Mouse (Mus musculus) midbrain, embryonic 16.5 days (tissue): ENCODE results near the gene Cdadc1. TPM values are rescaled to one million over a fixed set of nuclear protein-coding genes. Genes with fewer than 3 reads are reported as not detected.
A peak's percentile ranks its signal among the peaks of the same experiment; 100 is the strongest.

Source experiments
- ATAC-seq: fragments of 200-750 bp; cut with Nextera tagmentation; 2 replicates; pipeline ENCODE4 v1.8.0; 2017; ENCODE audit warnings: moderate TSS enrichment
- H3K27ac ChIP-seq: fragments of 300-500 bp; sonication (generic); 2 replicates; pipeline ENCODE4 v1.5.1; 2014; ENCODE audit warnings: mild to moderate bottlenecking, low read length, mixed read lengths
- H3K27me3 ChIP-seq: fragments of 300-500 bp; sonication (generic); 2 replicates; pipeline ENCODE4 v1.6.1; 2014; ENCODE audit warnings: low read depth, low read length, mixed read lengths; ENCODE audit not compliant: control insufficient read depth, insufficient read depth
- H3K36me3 ChIP-seq: fragments of 300-500 bp; sonication (generic); 2 replicates; pipeline ENCODE4 v1.6.1; 2014; ENCODE audit warnings: mild to moderate bottlenecking, low read length, moderate library complexity, mixed read lengths; ENCODE audit not compliant: control insufficient read depth, insufficient read depth
- H3K4me1 ChIP-seq: fragments of 300-500 bp; sonication (generic); 2 replicates; pipeline ENCODE4 v1.6.1; 2014; ENCODE audit warnings: mild to moderate bottlenecking, low read length, mixed read lengths; ENCODE audit not compliant: control insufficient read depth, insufficient read depth
- H3K4me2 ChIP-seq: fragments of 300-500 bp; sonication (generic); 2 replicates; pipeline ENCODE4 v1.6.1; 2014; ENCODE audit warnings: mild to moderate bottlenecking, low read length, mixed read lengths
- H3K4me3 ChIP-seq: fragments of 300-500 bp; sonication (generic); 2 replicates; pipeline ENCODE4 v1.5.1; 2014; ENCODE audit warnings: low read depth, mild to moderate bottlenecking, low read length, moderate library complexity, mixed read lengths
- H3K9ac ChIP-seq: fragments of 300-500 bp; sonication (generic); 2 replicates; pipeline ENCODE4 v1.6.1; 2014; ENCODE audit warnings: low read depth, low read length, mixed read lengths
- H3K9me3 ChIP-seq: fragments of 300-500 bp; sonication (generic); replicated peaks from 2 replicates; pipeline ENCODE4 v1.6.1; 2014; ENCODE audit warnings: mild to moderate bottlenecking, low read length, mixed read lengths; ENCODE audit not compliant: control insufficient read depth, poor library complexity, severe bottlenecking
- WGBS: fragments of 180-500 bp; shearing (Covaris S2); extraction: QIAGEN DNeasy Blood & Tissue Kit; methylation state at CpG from one replicate; pipeline ENCODE4 v1.1.7; 2014; 5-methylcytosine and 5-hydroxymethylcytosine counted together
- polyA plus RNA-seq: library from polyadenylated mRNA; unstranded; fragments of >200 nt; fragmentation: Nextera tagmentation; extraction: Ambion mirVana; gene quantifications from 2 replicates; pipeline ENCODE4 v1.2.1, GENCODE M21; 2015

The Cdadc1 gene
- polyA plus RNA-seq, 1 experiment from 2014 or later, result 33.6 TPM

GRCm38 (mm10) chr14:59555928-59556531 lies 41.7 kb downstream of the Cdadc1 start:
- Histone ChIP-seq H3K9ac (no peak overlapping the region), H3K4me1 (no peaks in the 10 kb centered on the region), H3K27ac (no peak overlapping the region), H3K4me2 (no peak overlapping the region), H3K4me3 (no peak overlapping the region), H3K9me3 (no peaks in the 10 kb centered on the region), H3K27me3 (no peaks in the 10 kb centered on the region), H3K36me3 (no peaks in the 10 kb centered on the region)
- peak; percentile 55; the same call in 1 of the 2 replicates for ATAC-seq
- 53% methylated on average over 13 of the region's 13 CpGs for WGBS

DNA sequence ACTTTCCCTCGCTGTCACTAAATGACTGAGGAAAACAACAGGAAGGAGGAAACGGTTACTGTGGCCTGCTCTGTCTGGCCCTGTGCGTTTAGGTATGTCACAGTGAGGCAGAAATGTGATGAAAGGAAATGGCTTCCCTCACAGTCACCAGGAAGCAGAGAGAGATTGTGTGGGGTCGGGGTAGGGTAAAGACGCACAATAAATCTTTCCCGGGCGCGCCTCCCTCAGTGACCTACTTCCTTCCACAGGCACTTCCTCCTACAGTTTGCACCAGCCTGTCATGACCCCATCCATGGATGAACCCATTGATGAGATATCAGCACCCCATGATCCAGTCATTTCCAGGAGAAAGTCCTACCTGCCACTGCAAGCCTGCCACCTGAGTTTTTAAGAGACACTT lies 42.7 kb downstream of the Cdadc1 start:
- H3K9ac ChIP-seq, result no peak overlapping the region
- 88% methylated on average over 8 of the region's 8 CpGs for WGBS
- no peaks in the 10 kb centered on the region for H3K36me3 ChIP-seq
- no peaks in the 10 kb centered on the region for H3K4me1 ChIP-seq
- no peak overlapping the region for H3K4me3 ChIP-seq
- H3K27me3 ChIP-seq, result no peaks in the 10 kb centered on the region
- no peak overlapping the region for H3K27ac ChIP-seq
- H3K9me3 ChIP-seq, result no peaks in the 10 kb centered on the region
- H3K4me2 ChIP-seq, result no peak overlapping the region
- ATAC-seq, result no peak

DNA sequence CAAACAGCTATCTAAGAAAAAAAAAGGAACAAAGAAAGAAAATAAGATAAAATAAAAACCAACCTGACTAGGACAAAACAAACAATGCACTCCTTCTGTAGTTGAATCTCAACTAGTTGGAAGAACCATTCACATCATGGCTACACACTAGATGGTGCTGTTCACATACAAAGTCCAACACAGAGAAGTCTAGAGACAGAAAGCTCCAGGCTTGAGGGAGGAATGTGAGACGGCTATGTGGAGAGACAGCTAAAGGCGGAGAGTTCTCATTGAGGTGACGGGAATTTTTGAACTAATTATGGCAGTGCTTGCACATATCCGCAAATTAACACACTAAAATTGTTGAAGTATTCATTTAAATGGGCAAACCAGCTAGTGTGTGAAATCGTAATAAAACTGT lies 43.7 kb downstream of the Cdadc1 start:
- H3K27ac ChIP-seq, result no peak overlapping the region
- H3K4me3 ChIP-seq, result no peak overlapping the region
- no peak overlapping the region for H3K4me2 ChIP-seq
- no peaks in the 10 kb centered on the region for H3K27me3 ChIP-seq
- no peak overlapping the region for H3K9ac ChIP-seq
- H3K9me3 ChIP-seq, result no peaks in the 10 kb centered on the region
- H3K4me1 ChIP-seq, result no peaks in the 10 kb centered on the region
- H3K36me3 ChIP-seq, result no peaks in the 10 kb centered on the region
- no peak for ATAC-seq
- 83% methylated on average over 5 of the region's 5 CpGs for whole genome bisulfite sequencing

DNA sequence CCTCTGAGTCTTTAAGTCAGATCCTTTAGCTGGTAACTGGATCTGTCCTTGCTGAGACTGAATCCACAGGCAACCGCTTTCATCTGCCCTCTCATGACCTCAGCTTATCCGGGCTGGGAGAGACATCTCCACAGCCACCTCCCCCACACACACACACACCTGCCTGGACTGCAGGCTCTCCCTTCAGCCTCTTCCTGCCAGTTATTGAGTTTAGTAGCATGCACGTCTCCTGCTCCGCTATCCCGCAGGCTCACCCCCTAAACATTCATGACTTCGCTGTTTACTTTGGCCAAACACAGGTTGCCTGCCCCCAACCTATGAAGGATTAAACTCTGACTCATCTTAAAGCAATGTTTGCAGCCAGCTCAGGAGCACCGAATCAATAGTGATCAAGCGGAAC lies 45.8 kb downstream of the Cdadc1 start:
- Histone ChIP-seq H3K4me3 (no peak overlapping the region), H3K36me3 (no peaks in the 10 kb centered on the region), H3K27ac (no peak overlapping the region), H3K9ac (no peak overlapping the region), H3K9me3 (no peaks in the 10 kb centered on the region), H3K27me3 (no peaks in the 10 kb centered on the region), H3K4me2 (no peak overlapping the region), H3K4me1 (no peaks in the 10 kb centered on the region)
- ATAC-seq, result no peak
- 65% methylated on average over 8 of the region's 8 CpGs for WGBS

- WGBS, result 87% methylated on average over 2 of the region's 2 CpGs
- Histone ChIP-seq H3K9ac (no peak overlapping the region), H3K4me1 (no peaks in the 10 kb centered on the region), H3K27me3 (no peaks in the 10 kb centered on the region), H3K4me3 (no peak overlapping the region), H3K27ac (no peak overlapping the region), H3K36me3 (no peaks in the 10 kb centered on the region), H3K4me2 (no peak overlapping the region), H3K9me3 (no peaks in the 10 kb centered on the region)
- no peak for ATAC-seq
These were observed 46.9 kb downstream of the Cdadc1 start for GRCm38 (mm10) chr14:59550841-59551240.

DNA sequence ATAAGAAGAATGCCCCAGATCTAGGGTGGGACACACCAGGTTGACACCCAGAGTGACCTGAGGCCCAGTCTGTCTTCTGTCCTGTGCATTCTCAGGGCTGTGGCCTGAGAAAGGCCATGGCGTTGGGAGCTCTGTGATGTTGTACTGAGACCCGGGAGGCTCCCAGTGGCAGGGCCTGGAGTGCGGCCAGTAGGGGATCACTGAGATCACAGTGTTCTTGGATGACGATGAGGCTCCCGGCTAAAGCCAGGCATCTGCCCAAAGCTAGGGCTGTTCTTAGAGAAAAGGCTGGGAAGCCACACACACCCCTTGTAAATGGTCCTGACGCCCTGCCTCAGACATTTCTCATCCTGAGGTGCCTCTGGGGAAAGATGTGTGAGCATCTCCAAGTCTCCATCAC lies 48.7 kb downstream of the Cdadc1 start:
- Histone ChIP-seq H3K4me2 (no peak overlapping the region), H3K9ac (no peak overlapping the region), H3K36me3 (no peaks in the 10 kb centered on the region), H3K4me1 (no peaks in the 10 kb centered on the region), H3K27ac (no peak overlapping the region), H3K27me3 (no peaks in the 10 kb centered on the region), H3K4me3 (no peak overlapping the region), H3K9me3 (no peaks in the 10 kb centered on the region)
- ATAC-seq, result no peak
- WGBS, result 74% methylated on average over 6 of the region's 6 CpGs

- no peak overlapping the region for H3K4me2 ChIP-seq
- WGBS, result 59% methylated on average over 2 of the region's 2 CpGs
These were observed 49.2 kb downstream of the Cdadc1 start for GRCm38 (mm10) chr14:59548532-59548931.

GRCm38 (mm10) chr14:59547530-59547929 lies 50.2 kb downstream of the Cdadc1 start:
- H3K27ac ChIP-seq, result no peak overlapping the region
- no peak overlapping the region for H3K9ac ChIP-seq
- H3K27me3 ChIP-seq, result no peaks in the 10 kb centered on the region
- 70% methylated on average over 5 of the region's 5 CpGs for WGBS
- H3K4me3 ChIP-seq, result no peak overlapping the region
- no peak overlapping the region for H3K4me2 ChIP-seq
- no peaks in the 10 kb centered on the region for H3K36me3 ChIP-seq
- H3K4me1 ChIP-seq, result no peaks in the 10 kb centered on the region
- no peaks in the 10 kb centered on the region for H3K9me3 ChIP-seq
- no peak for ATAC-seq

More at GRCm38 (mm10) chr14:59548532-59548931, 49.2 kb downstream of the Cdadc1 start:
- Histone ChIP-seq H3K4me1 (no peaks in the 10 kb centered on the region), H3K9me3 (no peaks in the 10 kb centered on the region), H3K36me3 (no peaks in the 10 kb centered on the region), H3K4me3 (no peak overlapping the region), H3K9ac (no peak overlapping the region), H3K27ac (no peak overlapping the region), H3K27me3 (no peaks in the 10 kb centered on the region)
- ATAC-seq, result no peak

DNA sequence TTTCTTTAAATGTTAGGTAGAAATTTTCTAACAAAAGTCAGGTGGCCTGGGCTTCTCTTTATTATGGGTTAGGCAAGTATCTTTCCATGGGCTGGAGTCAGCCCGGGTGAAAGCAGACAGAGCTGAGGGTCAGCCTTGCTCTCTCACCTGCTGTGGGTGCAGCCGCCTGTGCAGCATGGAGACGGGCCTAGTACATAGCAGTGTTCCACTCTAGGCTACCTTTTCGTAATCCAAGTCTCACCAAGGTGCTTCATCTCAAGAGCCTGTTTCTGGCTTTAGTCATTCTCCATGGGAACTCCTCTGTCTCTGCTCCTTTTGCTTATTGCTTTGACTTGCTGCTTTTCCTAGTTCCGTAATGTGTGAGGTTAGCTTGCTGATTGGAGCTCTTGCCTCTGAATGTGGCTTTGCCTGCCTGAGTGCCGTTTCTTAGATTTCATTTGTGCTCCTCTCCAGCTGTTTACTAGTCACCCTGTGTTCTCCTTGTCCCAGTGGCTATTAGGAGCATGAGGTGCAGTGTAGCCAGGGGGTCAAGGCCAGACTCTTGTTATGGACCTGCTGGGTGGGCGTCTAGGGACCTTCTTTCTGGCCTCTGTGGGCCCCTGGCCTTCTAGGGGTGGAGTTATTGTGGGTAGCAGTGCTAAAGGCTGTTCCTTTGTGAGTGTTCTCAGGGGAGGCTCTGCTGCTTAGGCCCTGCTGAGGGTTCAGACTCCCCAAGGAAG lies 51.4 kb downstream of the Cdadc1 start:
- no peak overlapping the region for H3K27ac ChIP-seq
- H3K9me3 ChIP-seq, result no peaks in the 10 kb centered on the region
- H3K36me3 ChIP-seq, result no peaks in the 10 kb centered on the region
- no peak overlapping the region for H3K4me2 ChIP-seq
- WGBS, result 86% methylated on average over 7 of the region's 7 CpGs
- no peak overlapping the region for H3K9ac ChIP-seq
- no peak overlapping the region for H3K4me3 ChIP-seq
- no peak for ATAC-seq
- no peaks in the 10 kb centered on the region for H3K4me1 ChIP-seq
- no peaks in the 10 kb centered on the region for H3K27me3 ChIP-seq
